Mouse (Mus musculus) c-Kit-positive CD71-negative TER-119-negative erythroid progenitor cells, embryonic 14.5 days (primary cell): Measurements from ENCODE around the gene Sugp2.

Source experiments
- DNase-seq: peaks from one replicate; pipeline ENCODE4 v3.0.0-alpha.2; 2013; ENCODE audit warnings: low read depth

Gene Sugp2

GRCm38 (mm10) chr8:70283136-70284077 is 49.4 kb downstream of the Sugp2 start:
- DNase-seq, result no peak

- DNase-seq, result no peak
Observed at GRCm38 (mm10) chr8:70284421-70284820, 50.4 kb downstream of the Sugp2 start.

DNA sequence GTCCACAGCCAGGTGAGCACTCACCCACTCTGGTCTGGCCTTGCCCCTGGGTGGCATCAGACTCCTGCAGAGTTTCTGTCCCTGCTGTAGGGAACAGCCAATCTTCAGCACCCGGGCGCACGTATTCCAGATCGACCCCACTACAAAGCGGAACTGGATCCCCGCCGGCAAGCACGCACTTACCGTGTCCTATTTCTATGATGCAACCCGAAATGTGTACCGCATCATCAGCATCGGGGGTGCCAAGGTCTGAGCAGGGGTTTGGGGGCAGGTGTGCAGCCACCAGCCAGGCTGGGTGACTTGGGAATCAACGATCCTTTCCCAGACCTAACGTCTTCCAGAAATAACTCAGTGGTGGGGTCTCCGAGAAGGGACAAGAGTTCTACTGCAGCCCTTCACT is 51.3 kb downstream of the Sugp2 start:
- no peak for DNase-seq

DNA sequence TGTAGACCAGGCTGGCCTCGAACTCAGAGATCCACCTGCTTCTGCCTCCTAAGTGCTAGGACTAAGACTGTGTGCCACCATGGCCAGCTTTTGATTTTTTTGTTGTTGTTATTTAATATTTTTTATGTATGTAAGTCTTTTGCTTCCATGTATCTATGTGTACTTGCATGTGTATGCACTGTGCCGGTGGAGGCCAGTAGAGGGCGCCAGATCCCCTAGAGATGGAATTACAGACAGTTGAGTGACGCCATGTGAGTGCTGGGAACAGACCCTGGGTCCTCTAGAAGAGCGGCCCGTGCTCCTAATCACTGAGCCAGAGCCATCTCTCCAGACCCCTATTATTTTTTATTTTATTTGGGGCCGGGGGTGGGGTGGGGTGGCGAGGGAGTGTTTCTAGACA is 52.7 kb downstream of the Sugp2 start:
- no peak for DNase-seq

- no peak for DNase-seq
Observed at GRCm38 (mm10) chr8:70293988-70294405, 60.0 kb downstream of the Sugp2 start.

- no peak for DNase-seq
Observed at GRCm38 (mm10) chr8:70300881-70301280, 66.9 kb downstream of the Sugp2 start.

DNA sequence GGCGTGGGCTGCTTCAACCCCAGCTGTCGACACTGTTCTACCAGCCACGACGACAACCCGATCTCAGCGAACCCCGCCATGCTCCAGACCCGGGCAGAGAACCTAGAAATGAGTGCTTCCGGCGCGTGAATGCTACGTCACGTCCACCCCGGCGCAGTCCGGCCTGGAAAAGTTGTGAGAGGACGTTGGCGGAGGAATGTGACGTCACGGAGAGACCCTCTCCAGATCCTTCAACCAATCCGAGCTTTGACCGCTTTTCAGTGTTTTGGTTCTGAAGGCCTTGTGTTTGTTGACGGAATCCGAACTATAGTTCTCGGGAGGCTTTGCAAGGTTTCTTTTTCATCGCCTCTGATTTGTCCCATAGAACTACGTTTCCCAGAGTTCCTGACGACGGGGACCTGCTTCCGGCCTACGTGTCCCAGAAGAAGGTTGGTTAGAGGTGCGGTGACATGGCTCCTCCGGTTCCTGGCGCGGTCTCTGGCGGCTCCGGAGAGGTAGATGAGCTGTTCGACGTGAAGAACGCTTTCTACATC is 68.4 kb downstream of the Sugp2 start, which contains the start of the genes Ddx49 and Cope:
Gene Ddx49 (minus strand): TSS at position 132 of the 533 bp plus-strand sequence.
Gene Cope (plus strand): TSS at position 161 of the 533 bp plus-strand sequence.
- peak; percentile 89 for DNase-seq

DNA sequence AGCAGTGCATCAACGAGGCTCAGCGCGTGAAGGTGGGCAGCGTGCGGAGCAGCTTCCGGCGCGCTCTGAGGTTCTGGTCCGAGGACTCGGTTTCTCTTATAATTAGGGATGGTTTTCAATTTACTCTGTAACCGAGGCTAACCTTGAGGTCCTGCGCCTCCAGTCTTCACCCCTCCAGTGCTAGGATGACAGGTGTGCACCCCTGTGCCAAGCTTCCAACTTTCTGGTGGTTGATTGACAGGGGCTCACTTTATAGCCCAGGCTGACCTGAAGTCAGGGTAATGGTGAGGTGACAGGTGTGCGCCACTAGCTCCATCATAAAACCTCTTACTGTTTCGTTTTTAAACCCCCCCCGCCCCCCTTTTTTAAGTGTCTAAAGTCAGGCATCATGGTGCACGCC is 68.9 kb downstream of the Sugp2 start:
- DNase-seq, result no peak

- peak; percentile 55 for DNase-seq
Observed at GRCm38 (mm10) chr8:70309311-70309710, 75.3 kb downstream of the Sugp2 start.

GRCm38 (mm10) chr8:70313399-70313798 is 79.4 kb downstream of the Sugp2 start:
- DNase-seq, result no peak

- peak; percentile 32 for DNase-seq
Observed at GRCm38 (mm10) chr8:70315624-70316510, 81.8 kb downstream of the Sugp2 start, which contains the start of gene Cers1. Cers1 (plus strand) TSS chr8:70315775.

DNA sequence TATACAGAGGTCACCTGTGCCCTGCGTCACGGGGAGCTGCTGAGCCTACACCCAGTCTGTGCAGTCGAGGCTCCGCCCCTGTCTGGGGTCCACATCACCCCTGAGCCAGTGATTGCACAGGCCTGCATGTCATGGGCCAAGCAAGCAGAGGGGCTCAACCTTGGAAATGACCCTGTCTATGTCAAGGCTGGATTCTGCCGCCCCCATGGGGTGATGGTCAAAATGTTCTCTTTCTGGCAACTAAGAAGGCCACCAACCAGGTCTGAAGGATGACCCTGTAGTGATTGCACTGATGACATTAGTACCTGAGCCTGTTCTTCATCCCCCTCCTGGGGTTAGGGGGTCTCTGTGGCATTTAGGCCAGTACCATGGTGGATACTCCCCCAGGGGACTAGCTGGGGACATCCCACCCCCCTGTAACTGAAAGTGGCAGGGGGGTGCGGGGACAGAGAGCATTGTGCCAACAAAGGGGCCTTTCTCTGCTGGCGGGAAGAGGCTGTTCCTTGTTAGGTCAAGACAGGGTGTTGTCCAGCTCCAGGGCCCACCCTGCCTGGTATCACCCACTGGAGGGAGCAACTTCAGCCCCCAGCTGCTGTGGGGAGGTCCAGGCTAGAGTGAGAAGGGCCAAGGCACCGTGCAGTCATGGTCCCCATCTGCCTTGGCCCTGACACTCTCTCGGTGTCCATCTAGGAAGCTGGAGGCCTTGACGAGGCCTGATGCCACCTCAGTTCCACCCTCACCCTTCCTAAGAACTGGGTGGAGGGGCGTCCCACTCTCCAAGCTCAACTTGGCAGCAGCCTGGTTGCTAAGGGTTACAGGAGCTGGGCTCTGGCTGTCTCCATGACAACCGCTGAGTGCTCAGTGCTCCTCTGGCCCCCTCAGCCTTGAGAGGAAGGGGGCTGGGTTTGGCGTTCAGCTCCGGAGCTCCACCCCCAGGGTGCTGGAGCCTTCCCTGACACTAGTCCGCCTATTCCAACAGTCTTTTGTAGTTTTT is 82.8 kb downstream of the Sugp2 start:
- DNase-seq, result no peak

DNA sequence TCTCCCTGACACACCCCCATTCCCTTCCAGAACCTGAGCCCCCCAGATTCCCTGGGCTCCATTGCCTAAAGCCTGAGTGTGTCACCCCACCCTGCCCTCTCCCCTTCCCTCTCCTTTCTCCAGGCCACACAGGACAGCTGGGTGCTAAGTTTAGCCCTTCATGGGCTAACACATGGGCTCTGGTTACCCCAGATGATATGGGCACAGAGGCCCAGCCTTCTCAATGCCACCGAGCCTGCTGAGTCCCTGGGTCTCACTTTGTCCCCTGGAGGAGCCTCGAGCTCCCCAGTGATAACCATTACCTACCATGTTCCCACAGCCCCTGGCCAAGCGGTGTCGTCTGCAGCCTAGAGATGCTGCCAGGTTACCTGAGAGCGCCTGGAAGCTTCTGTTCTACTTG is 83.8 kb downstream of the Sugp2 start:
- DNase-seq, result no peak

DNA sequence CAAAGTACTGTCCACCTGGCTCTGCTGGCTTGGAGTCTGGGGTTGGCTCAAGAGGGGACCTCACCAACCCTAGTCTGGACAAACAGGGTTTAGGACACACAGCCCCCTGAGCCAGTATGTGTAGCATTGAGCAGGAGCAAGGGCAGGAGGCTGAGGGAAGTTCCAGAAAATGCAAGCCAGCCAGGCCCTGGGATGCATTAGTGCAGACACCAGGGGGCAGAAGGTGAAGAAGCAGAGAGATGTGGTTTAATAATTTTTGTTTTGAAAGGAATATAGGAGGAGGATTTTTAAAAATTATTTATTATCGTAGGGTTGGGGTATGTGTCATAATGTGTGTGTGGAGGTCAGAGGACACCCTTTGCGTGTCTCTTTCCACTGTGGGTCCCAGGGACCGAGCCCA is 89.7 kb downstream of the Sugp2 start:
- DNase-seq, result no peak

- DNase-seq, result no peak
Observed at GRCm38 (mm10) chr8:70327512-70327911, 93.5 kb downstream of the Sugp2 start.

DNA sequence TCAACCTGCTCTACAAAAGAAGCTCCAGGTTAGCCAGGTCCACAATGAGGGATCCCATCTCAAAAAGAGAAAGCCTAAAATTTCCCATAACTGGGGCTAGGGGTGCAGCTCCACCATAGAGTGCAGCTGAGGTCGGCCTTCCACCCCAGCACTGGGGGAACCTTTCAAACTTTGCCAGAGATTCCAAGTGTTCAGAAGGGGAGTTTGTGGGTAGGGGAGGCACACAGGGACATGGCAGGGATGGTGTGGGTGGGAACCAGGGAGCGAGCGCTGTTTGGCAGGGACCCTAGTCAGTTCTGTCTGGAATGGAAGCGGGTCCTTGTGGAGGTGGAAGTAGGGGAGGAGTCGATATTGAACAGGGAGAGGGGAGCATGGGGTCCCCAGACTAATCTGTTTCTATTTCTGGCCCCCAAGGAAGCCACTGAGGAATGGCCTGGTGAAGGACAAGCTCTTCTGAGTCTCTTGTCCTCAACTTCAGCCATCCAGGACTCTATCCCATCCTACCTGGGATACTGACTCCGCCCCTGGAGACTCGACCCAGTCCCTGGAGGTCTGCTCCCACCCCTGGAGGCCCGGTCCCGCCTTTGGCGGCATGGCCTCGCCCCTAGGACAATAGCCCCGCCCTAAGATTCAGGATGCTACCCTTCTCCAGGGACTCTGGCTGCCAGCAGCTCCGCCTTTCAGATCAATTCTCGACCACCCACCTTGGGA is 95.3 kb downstream of the Sugp2 start, which contains the start of gene Gdf1:
Gene Gdf1 (plus strand): TSS at position 694 of the 711 bp plus-strand sequence.
- DNase-seq, result no peak
